Mouse (Mus musculus) small intestine, adult 2 months (tissue): ENCODE measurements around the gene Pank3.

Source experiments
- CTCF ChIP-seq: fragments of 200-500 bp; IDR thresholded peaks from 2 replicates; pipeline ENCODE4 v1.5.1; 2012; ENCODE audit warnings: low read depth, mild to moderate bottlenecking, control low read depth, inconsistent platforms, low read length, moderate library complexity, mixed read lengths; ENCODE audit not compliant: insufficient replicate concordance, insufficient read length; ENCODE audit errors: extremely low read depth
- POLR2A ChIP-seq: fragments of 200-500 bp; IDR thresholded peaks from 2 replicates; pipeline ENCODE4 v1.6.1; 2012; ENCODE audit warnings: low read depth, mild to moderate bottlenecking, control low read depth, inconsistent platforms, low read length, moderate library complexity

- TF ChIP-seq CTCF (no peak), POLR2A (no peak)
These were observed 14.3 kb upstream of the Pank3 start for GRCm38 (mm10) chr11:35754906-35755418.
